Mouse (Mus musculus): ENCODE data around the gene B130006D01Rik. TPM values are rescaled to one million over a fixed set of nuclear protein-coding genes. Genes with fewer than 3 reads are reported as not detected.

B130006D01Rik gene
- polyA plus RNA-seq, 1 experiment from 2014 or later: 0.33 TPM

- Histone ChIP-seq H3K9ac (ENCODE audit: low read depth, low read length) (peak overlapping the region; percentile 47), H3K4me3 (ENCODE audit: low read depth, low read length) (peak overlapping the region; percentile 35), H3K4me1 (ENCODE audit: control insufficient read depth, low read depth, low read length) (peaks cover 43% of the 10 kb centered on the region), H3K9me3 (replicated peaks; ENCODE audit: control insufficient read depth, low read length) (no peaks in the 10 kb centered on the region), H3K36me3 (ENCODE audit: control insufficient read depth, insufficient read depth) (no peaks in the 10 kb centered on the region), H3K27ac (ENCODE audit: low read length) (peak overlapping the region; percentile 86), H3K4me2 (ENCODE audit: low read depth, low read length) (peak overlapping the region; percentile 60), H3K27me3 (ENCODE audit: control insufficient read depth, insufficient read depth, low read depth, low read length) (no peaks in the 10 kb centered on the region)
- peak; percentile 89 for ATAC-seq (ENCODE audit: low read depth)
- 9% methylated on average over 7 of the region's 7 CpGs for WGBS (ENCODE audit: insufficient replicate concordance)
Measured at GRCm38 (mm10) chr11:95688981-95689380, 34.4 kb upstream of the B130006D01Rik start.

GRCm38 (mm10) chr11:95689544-95689943 is 33.8 kb upstream of the B130006D01Rik start:
- Histone ChIP-seq H3K36me3 (ENCODE audit: control insufficient read depth, insufficient read depth) (no peaks in the 10 kb centered on the region), H3K4me3 (ENCODE audit: low read depth, low read length) (peak overlapping the region; percentile 5; the same call in 1 of the 2 replicates), H3K4me1 (ENCODE audit: control insufficient read depth, low read depth, low read length) (peaks cover 43% of the 10 kb centered on the region), H3K9me3 (replicated peaks; ENCODE audit: control insufficient read depth, low read length) (no peaks in the 10 kb centered on the region), H3K9ac (ENCODE audit: low read depth, low read length) (no peak overlapping the region; the same call in 1 of the 2 replicates), H3K27me3 (ENCODE audit: control insufficient read depth, insufficient read depth, low read depth, low read length) (no peaks in the 10 kb centered on the region), H3K27ac (ENCODE audit: low read length) (peak overlapping the region; percentile 86), H3K4me2 (ENCODE audit: low read depth, low read length) (peak overlapping the region; percentile 60)
- ATAC-seq (ENCODE audit: low read depth): no peak
- 45% methylated on average over 3 of the region's 3 CpGs for WGBS (ENCODE audit: insufficient replicate concordance)

GRCm38 (mm10) chr11:95698541-95698940 is 24.8 kb upstream of the B130006D01Rik start:
- no peak overlapping the region for H3K4me3 ChIP-seq (ENCODE audit: low read depth, low read length)

GRCm38 (mm10) chr11:95700778-95701739 is 22.3 kb upstream of the B130006D01Rik start:
- H3K36me3 ChIP-seq (ENCODE audit: control insufficient read depth, insufficient read depth): no peaks in the 10 kb centered on the region
- H3K27me3 ChIP-seq (ENCODE audit: control insufficient read depth, insufficient read depth, low read depth, low read length): no peaks in the 10 kb centered on the region
- H3K4me1 ChIP-seq (ENCODE audit: control insufficient read depth, low read depth, low read length): peaks cover 14% of the 10 kb centered on the region
- peak overlapping the region; percentile 36 for H3K4me2 ChIP-seq (ENCODE audit: low read depth, low read length)
- H3K4me3 ChIP-seq (ENCODE audit: low read depth, low read length): no peak overlapping the region
- H3K9ac ChIP-seq (ENCODE audit: low read depth, low read length): peak overlapping the region; percentile 27; the same call in 1 of the 2 replicates
- H3K9me3 ChIP-seq (replicated peaks; ENCODE audit: control insufficient read depth, low read length): no peaks in the 10 kb centered on the region
- peak overlapping the region; percentile 79 for H3K27ac ChIP-seq (ENCODE audit: low read length)
- 42% methylated on average over 13 of the region's 13 CpGs for WGBS (ENCODE audit: insufficient replicate concordance)
- ATAC-seq (ENCODE audit: low read depth): peak; percentile 86

More at GRCm38 (mm10) chr11:95698541-95698940, 24.8 kb upstream of the B130006D01Rik start:
- 74% methylated on average over 5 of the region's 5 CpGs for WGBS (ENCODE audit: insufficient replicate concordance)
- no peaks in the 10 kb centered on the region for H3K36me3 ChIP-seq (ENCODE audit: control insufficient read depth, insufficient read depth)
- H3K9me3 ChIP-seq (replicated peaks; ENCODE audit: control insufficient read depth, low read length): no peaks in the 10 kb centered on the region
- H3K9ac ChIP-seq (ENCODE audit: low read depth, low read length): no peak overlapping the region
- no peak for ATAC-seq (ENCODE audit: low read depth)
- no peaks in the 10 kb centered on the region for H3K27me3 ChIP-seq (ENCODE audit: control insufficient read depth, insufficient read depth, low read depth, low read length)
- no peak overlapping the region for H3K4me2 ChIP-seq (ENCODE audit: low read depth, low read length)
- peaks cover 14% of the 10 kb centered on the region for H3K4me1 ChIP-seq (ENCODE audit: control insufficient read depth, low read depth, low read length)
- H3K27ac ChIP-seq (ENCODE audit: low read length): no peak overlapping the region

GRCm38 (mm10) chr11:95704032-95704969 is 19.1 kb upstream of the B130006D01Rik start:
- H3K9me3 ChIP-seq (replicated peaks; ENCODE audit: control insufficient read depth, low read length): no peaks in the 10 kb centered on the region
- H3K9ac ChIP-seq (ENCODE audit: low read depth, low read length): no peak overlapping the region
- no peaks in the 10 kb centered on the region for H3K36me3 ChIP-seq (ENCODE audit: control insufficient read depth, insufficient read depth)
- H3K4me2 ChIP-seq (ENCODE audit: low read depth, low read length): no peak overlapping the region
- H3K4me1 ChIP-seq (ENCODE audit: control insufficient read depth, low read depth, low read length): peaks cover 19% of the 10 kb centered on the region
- ATAC-seq (ENCODE audit: low read depth): no peak
- WGBS (ENCODE audit: insufficient replicate concordance): 79% methylated on average over 12 of the region's 12 CpGs
- no peaks in the 10 kb centered on the region for H3K27me3 ChIP-seq (ENCODE audit: control insufficient read depth, insufficient read depth, low read depth, low read length)
- H3K27ac ChIP-seq (ENCODE audit: low read length): no peak overlapping the region
- no peak overlapping the region for H3K4me3 ChIP-seq (ENCODE audit: low read depth, low read length)

GRCm38 (mm10) chr11:95704970-95705330 is 18.4 kb upstream of the B130006D01Rik start:
- Histone ChIP-seq H3K36me3 (ENCODE audit: control insufficient read depth, insufficient read depth) (no peaks in the 10 kb centered on the region), H3K27me3 (ENCODE audit: control insufficient read depth, insufficient read depth, low read depth, low read length) (no peaks in the 10 kb centered on the region), H3K9me3 (replicated peaks; ENCODE audit: control insufficient read depth, low read length) (no peaks in the 10 kb centered on the region), H3K9ac (ENCODE audit: low read depth, low read length) (no peak overlapping the region), H3K27ac (ENCODE audit: low read length) (no peak overlapping the region), H3K4me2 (ENCODE audit: low read depth, low read length) (no peak overlapping the region), H3K4me3 (ENCODE audit: low read depth, low read length) (no peak overlapping the region), H3K4me1 (ENCODE audit: control insufficient read depth, low read depth, low read length) (peaks cover 19% of the 10 kb centered on the region)
- 58% methylated on average over 4 of the region's 4 CpGs for WGBS (ENCODE audit: insufficient replicate concordance)
- no peak for ATAC-seq (ENCODE audit: low read depth)

GRCm38 (mm10) chr11:95709534-95710040 is 13.8 kb upstream of the B130006D01Rik start:
- no peaks in the 10 kb centered on the region for H3K27me3 ChIP-seq (ENCODE audit: control insufficient read depth, insufficient read depth, low read depth, low read length)
- H3K4me3 ChIP-seq (ENCODE audit: low read depth, low read length): no peak overlapping the region
- 55% methylated on average over 6 of the region's 6 CpGs for WGBS (ENCODE audit: insufficient replicate concordance)
- no peak for ATAC-seq (ENCODE audit: low read depth)
- H3K4me2 ChIP-seq (ENCODE audit: low read depth, low read length): no peak overlapping the region
- no peak overlapping the region for H3K9ac ChIP-seq (ENCODE audit: low read depth, low read length)
- no peaks in the 10 kb centered on the region for H3K9me3 ChIP-seq (replicated peaks; ENCODE audit: control insufficient read depth, low read length)
- H3K36me3 ChIP-seq (ENCODE audit: control insufficient read depth, insufficient read depth): no peaks in the 10 kb centered on the region
- peaks cover 21% of the 10 kb centered on the region for H3K4me1 ChIP-seq (ENCODE audit: control insufficient read depth, low read depth, low read length)
- H3K27ac ChIP-seq (ENCODE audit: low read length): no peak overlapping the region

- peaks cover 29% of the 10 kb centered on the region for H3K4me1 ChIP-seq (ENCODE audit: control insufficient read depth, low read depth, low read length)
- no peaks in the 10 kb centered on the region for H3K9me3 ChIP-seq (replicated peaks; ENCODE audit: control insufficient read depth, low read length)
- 67% methylated on average over 7 of the region's 7 CpGs for WGBS (ENCODE audit: insufficient replicate concordance)
- no peaks in the 10 kb centered on the region for H3K36me3 ChIP-seq (ENCODE audit: control insufficient read depth, insufficient read depth)
- H3K27ac ChIP-seq (ENCODE audit: low read length): no peak overlapping the region
- ATAC-seq (ENCODE audit: low read depth): no peak
- H3K9ac ChIP-seq (ENCODE audit: low read depth, low read length): no peak overlapping the region
- H3K4me2 ChIP-seq (ENCODE audit: low read depth, low read length): no peak overlapping the region
- no peaks in the 10 kb centered on the region for H3K27me3 ChIP-seq (ENCODE audit: control insufficient read depth, insufficient read depth, low read depth, low read length)
- H3K4me3 ChIP-seq (ENCODE audit: low read depth, low read length): no peak overlapping the region
Measured at GRCm38 (mm10) chr11:95710478-95710877, 12.9 kb upstream of the B130006D01Rik start.

All from liver, embryonic 16.5 days (tissue).